Mouse (Mus musculus) liver, embryonic 13.5 days (tissue): ENCODE results near the gene Chd5. TPM values are rescaled to one million over a fixed set of nuclear protein-coding genes. Genes with fewer than 3 reads are reported as not detected.

Experiments used
- ATAC-seq: fragments of 200-750 bp; cut with Nextera tagmentation; 2 replicates; pipeline ENCODE4 v1.8.0; 2017; ENCODE audit warnings: low read depth, mild to moderate bottlenecking, moderate number of reproducible peaks, moderate library complexity
- DNase-seq: peaks from one replicate; pipeline ENCODE4 v3.0.0; 2022
- H3K27ac ChIP-seq: fragments of 300-500 bp; sonication (generic); 2 replicates; pipeline ENCODE4 v1.5.1; 2015; ENCODE audit warnings: moderate library complexity, mild to moderate bottlenecking, inconsistent platforms
- H3K27me3 ChIP-seq: fragments of 300-500 bp; sonication (generic); 2 replicates; pipeline ENCODE4 v1.6.1; 2015; ENCODE audit warnings: mild to moderate bottlenecking, inconsistent platforms
- H3K36me3 ChIP-seq: fragments of 300-500 bp; sonication (generic); 2 replicates; pipeline ENCODE4 v1.6.1; 2015; ENCODE audit warnings: mild to moderate bottlenecking, inconsistent platforms
- H3K4me1 ChIP-seq: fragments of 300-500 bp; sonication (generic); replicated peaks from 2 replicates; pipeline ENCODE4 v1.6.1; 2015; ENCODE audit warnings: inconsistent platforms
- H3K4me2 ChIP-seq: fragments of 300-500 bp; sonication (generic); 2 replicates; pipeline ENCODE4 v1.6.1; 2015; ENCODE audit warnings: inconsistent platforms, mild to moderate bottlenecking, moderate library complexity
- H3K4me3 ChIP-seq: fragments of 300-500 bp; sonication (generic); replicated peaks from 2 replicates; pipeline ENCODE4 v1.5.1; 2015; ENCODE audit warnings: mild to moderate bottlenecking, inconsistent platforms
- H3K9ac ChIP-seq: fragments of 300-500 bp; sonication (generic); 2 replicates; pipeline ENCODE4 v1.6.1; 2015; ENCODE audit warnings: mild to moderate bottlenecking, inconsistent platforms
- H3K9me3 ChIP-seq: fragments of 300-500 bp; sonication (generic); replicated peaks from 2 replicates; pipeline ENCODE4 v1.6.1; 2016; ENCODE audit warnings: inconsistent platforms
- WGBS: fragments of 180-500 bp; shearing (Covaris S2); methylation state at CpG from one replicate; pipeline ENCODE4 v1.1.7; 2015; ENCODE audit not compliant: insufficient replicate concordance; 5-methylcytosine and 5-hydroxymethylcytosine counted together
- polyA plus RNA-seq: library from polyadenylated mRNA; unstranded; fragments of >200 nt; fragmentation: Nextera tagmentation; extraction: Ambion mirVana; gene quantifications from 2 replicates; pipeline ENCODE4 v1.2.1, GENCODE M21; 2015

Chd5 gene
- polyA plus RNA-seq, 1 experiment from 2014 or later, result 0.52 TPM

- WGBS, result 30% methylated on average over 15 of the region's 15 CpGs
- no peak overlapping the region for H3K27ac ChIP-seq
- H3K4me1 ChIP-seq, result peaks cover 28% of the 10 kb centered on the region
- H3K9ac ChIP-seq, result no peak overlapping the region
- H3K36me3 ChIP-seq, result 0 out of 2 replicates have a peak, but pooled peaks cover 3% of the 10 kb centered on the region
- peaks cover 86% of the 10 kb centered on the region for H3K27me3 ChIP-seq
- H3K4me3 ChIP-seq, result no peak overlapping the region
- ATAC-seq (no peak), DNase-seq (no peak)
- H3K4me2 ChIP-seq, result no peak overlapping the region
- H3K9me3 ChIP-seq, result no peaks in the 10 kb centered on the region
Observed at GRCm38 (mm10) chr4:152340584-152341284, 2.3 kb downstream of the Chd5 start.

DNA sequence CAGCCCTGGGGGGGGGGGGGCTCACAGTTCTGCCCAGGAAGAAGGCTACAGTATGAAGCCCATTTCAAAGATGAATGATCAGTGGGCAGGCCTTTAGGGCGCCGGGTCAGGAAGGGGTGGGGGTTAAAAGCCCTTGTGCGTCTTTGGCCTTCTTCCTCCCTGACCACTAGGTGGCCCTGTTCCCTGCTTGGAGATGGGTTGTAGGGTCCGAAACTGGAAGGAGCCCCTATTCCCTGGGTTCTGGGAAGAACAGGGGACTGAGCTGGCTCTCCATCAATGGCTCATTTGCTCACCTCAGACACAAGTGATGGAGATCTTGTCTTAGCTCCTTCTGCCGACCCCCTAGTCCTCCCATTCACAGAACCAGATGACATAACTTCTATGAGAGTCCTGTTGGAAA is 4.8 kb downstream of the Chd5 start:
- no peak overlapping the region for H3K4me2 ChIP-seq
- H3K36me3 ChIP-seq, result no peaks in the 10 kb centered on the region
- H3K9me3 ChIP-seq, result no peaks in the 10 kb centered on the region
- WGBS, result 9% methylated on average over 5 of the region's 5 CpGs
- ATAC-seq (no peak), DNase-seq (no peak)
- peaks cover 70% of the 10 kb centered on the region for H3K27me3 ChIP-seq
- H3K9ac ChIP-seq, result no peak overlapping the region
- H3K4me3 ChIP-seq, result no peak overlapping the region
- peaks cover 31% of the 10 kb centered on the region for H3K4me1 ChIP-seq
- H3K27ac ChIP-seq, result no peak overlapping the region

DNA sequence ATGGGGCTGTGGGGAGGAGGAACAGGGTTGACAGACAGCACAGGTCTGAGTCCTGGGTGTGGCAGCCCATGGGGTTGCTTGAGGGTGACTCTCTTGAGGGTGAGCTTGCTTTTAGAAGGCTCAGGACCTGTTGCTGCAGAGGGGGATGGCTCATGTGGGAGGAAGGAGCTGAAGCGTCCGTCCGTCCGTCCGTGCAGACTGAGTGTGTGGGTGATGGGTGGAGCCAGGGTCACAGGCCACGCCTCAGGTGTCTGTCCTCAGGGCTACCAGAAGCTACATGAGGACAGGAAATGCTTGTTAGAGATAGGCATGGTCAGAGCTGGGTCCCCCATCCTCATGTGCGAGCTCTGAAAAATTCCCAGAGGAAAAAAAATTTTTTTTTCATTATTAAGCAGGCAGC is 6.2 kb downstream of the Chd5 start:
- Histone ChIP-seq H3K4me1 (peaks cover 21% of the 10 kb centered on the region), H3K4me2 (no peak overlapping the region), H3K27me3 (peaks cover 70% of the 10 kb centered on the region), H3K9ac (no peak overlapping the region; the same call in 1 of the 2 replicates), H3K36me3 (no peaks in the 10 kb centered on the region), H3K4me3 (no peak overlapping the region), H3K9me3 (no peaks in the 10 kb centered on the region), H3K27ac (no peak overlapping the region)
- 15% methylated on average over 7 of the region's 7 CpGs for WGBS
- DNase-seq, result no peak
- peak; percentile 29 for ATAC-seq

DNA sequence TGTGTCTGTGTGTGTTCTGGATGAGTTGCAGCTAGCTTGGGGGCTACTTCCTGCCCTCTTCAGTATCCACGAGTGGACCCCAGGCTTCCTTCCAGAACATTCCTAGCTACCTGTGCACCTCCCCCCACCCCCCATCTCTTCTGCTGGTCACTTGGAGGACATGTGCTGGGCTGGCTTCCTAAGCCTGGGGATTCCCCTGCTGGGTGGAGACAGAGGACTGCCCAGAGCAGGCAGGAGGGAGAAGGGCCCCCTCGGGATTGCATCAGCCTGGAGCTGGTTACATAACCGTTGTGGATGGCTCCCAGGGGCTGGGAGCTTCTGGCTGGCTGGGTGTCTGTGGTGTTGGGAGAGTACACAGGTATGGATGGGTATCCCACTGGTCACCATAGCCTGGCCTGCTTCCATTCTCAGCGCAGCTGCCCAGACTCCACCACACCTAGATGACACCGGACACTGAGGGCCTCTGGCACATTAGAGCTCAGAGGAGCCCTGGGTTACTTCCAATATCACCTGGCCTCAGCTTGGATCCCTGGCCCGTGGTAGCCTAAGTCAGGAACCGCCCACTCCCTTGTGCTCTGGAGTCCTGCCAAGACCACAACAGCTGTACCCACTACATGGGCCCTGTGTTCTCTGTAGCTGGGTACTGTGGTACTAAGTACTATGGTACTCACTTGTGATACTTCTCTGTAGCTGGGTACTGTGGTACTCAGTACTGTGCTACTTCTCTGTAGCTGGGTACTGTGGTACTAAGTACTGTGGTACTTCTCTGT is 6.9 kb downstream of the Chd5 start:
- DNase-seq, result no peak
- peaks cover 21% of the 10 kb centered on the region for H3K4me1 ChIP-seq
- H3K4me3 ChIP-seq, result no peak overlapping the region
- no peaks in the 10 kb centered on the region for H3K36me3 ChIP-seq
- peaks cover 70% of the 10 kb centered on the region for H3K27me3 ChIP-seq
- H3K4me2 ChIP-seq, result no peak overlapping the region
- WGBS, result 38% methylated on average over 7 of the region's 7 CpGs
- peak; percentile 71 for ATAC-seq
- no peak overlapping the region for H3K27ac ChIP-seq
- H3K9me3 ChIP-seq, result no peaks in the 10 kb centered on the region
- H3K9ac ChIP-seq, result no peak overlapping the region

GRCm38 (mm10) chr4:152349837-152350381 is 11.5 kb downstream of the Chd5 start:
- Histone ChIP-seq H3K27me3 (peaks cover 45% of the 10 kb centered on the region), H3K36me3 (no peaks in the 10 kb centered on the region), H3K27ac (no peak overlapping the region), H3K9me3 (no peaks in the 10 kb centered on the region), H3K9ac (no peak overlapping the region), H3K4me3 (no peak overlapping the region), H3K4me1 (peaks cover 11% of the 10 kb centered on the region), H3K4me2 (no peak overlapping the region)
- ATAC-seq, result no peak
- no peak for DNase-seq
- 10% methylated on average over 17 of the region's 17 CpGs for WGBS

GRCm38 (mm10) chr4:152350722-152351421 is 12.4 kb downstream of the Chd5 start:
- Histone ChIP-seq H3K4me1 (peaks cover 2% of the 10 kb centered on the region), H3K4me3 (no peak overlapping the region), H3K27me3 (peaks cover 45% of the 10 kb centered on the region), H3K4me2 (no peak overlapping the region), H3K9me3 (no peaks in the 10 kb centered on the region), H3K36me3 (no peaks in the 10 kb centered on the region), H3K9ac (no peak overlapping the region), H3K27ac (no peak overlapping the region)
- ATAC-seq (no peak), DNase-seq (no peak)
- 20% methylated on average over 8 of the region's 8 CpGs for WGBS

DNA sequence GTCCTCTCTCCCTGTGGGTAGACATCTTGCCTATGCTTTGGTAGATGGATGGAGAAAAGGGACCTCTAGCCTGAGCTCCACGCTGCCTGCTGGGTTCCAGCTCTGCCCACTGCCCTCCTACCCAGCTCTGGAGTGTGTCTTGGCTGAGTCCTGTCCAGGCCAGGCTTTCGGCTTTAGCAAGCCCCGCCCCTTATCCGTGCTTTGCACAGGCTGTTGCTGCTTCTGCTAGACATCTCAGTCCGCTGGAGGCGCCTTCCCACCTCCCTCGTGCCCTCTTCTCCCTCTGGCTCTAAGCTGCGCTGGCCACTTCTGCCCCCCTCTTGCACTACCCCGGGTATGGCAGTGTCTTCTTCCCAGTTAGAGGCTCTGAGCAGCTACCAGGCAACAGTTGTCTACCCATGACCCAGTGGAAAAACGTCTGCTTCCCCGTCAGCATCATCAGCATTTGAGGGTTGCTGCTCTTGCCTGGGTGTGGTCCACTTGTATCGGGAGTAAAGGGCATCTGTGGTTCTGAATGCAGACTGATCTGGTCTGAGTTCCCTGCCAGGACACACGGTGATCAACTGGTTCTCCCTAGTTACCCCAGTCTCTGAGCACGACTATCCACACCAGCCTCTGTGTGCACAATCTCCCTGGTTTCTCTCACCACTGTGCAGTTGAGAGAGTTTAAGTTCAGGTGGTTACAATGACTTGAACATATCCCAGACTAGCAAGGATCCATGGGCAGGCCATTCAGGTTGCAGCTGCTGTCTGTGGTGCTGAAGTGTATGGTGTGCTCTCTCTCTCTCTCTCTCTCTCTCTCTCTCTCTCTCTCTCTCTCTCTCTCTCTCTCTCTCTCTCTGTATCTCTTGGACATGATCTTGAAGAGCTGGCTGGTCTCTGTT is 13.2 kb downstream of the Chd5 start:
- H3K27ac ChIP-seq, result no peak overlapping the region
- no peak overlapping the region for H3K9ac ChIP-seq
- no peaks in the 10 kb centered on the region for H3K36me3 ChIP-seq
- H3K9me3 ChIP-seq, result no peaks in the 10 kb centered on the region
- WGBS, result 13% methylated on average over 14 of the region's 14 CpGs
- ATAC-seq (no peak), DNase-seq (no peak)
- H3K4me1 ChIP-seq, result no peaks in the 10 kb centered on the region
- H3K27me3 ChIP-seq, result peaks cover 45% of the 10 kb centered on the region
- no peak overlapping the region for H3K4me3 ChIP-seq
- no peak overlapping the region for H3K4me2 ChIP-seq

- no peaks in the 10 kb centered on the region for H3K9me3 ChIP-seq
- H3K4me1 ChIP-seq, result no peaks in the 10 kb centered on the region
- no peak overlapping the region for H3K4me2 ChIP-seq
- H3K4me3 ChIP-seq, result no peak overlapping the region
- WGBS, result 66% methylated on average over 14 of the region's 14 CpGs
- ATAC-seq, result no peak
- no peak for DNase-seq
- H3K27me3 ChIP-seq, result peaks cover 33% of the 10 kb centered on the region
- H3K27ac ChIP-seq, result no peak overlapping the region
- no peaks in the 10 kb centered on the region for H3K36me3 ChIP-seq
- no peak overlapping the region for H3K9ac ChIP-seq
Observed at GRCm38 (mm10) chr4:152353886-152354637, 15.6 kb downstream of the Chd5 start.

GRCm38 (mm10) chr4:152355672-152356071 is 17.2 kb downstream of the Chd5 start:
- ATAC-seq, result no peak
- H3K4me1 ChIP-seq, result peaks cover 12% of the 10 kb centered on the region
- no peaks in the 10 kb centered on the region for H3K9me3 ChIP-seq
- no peak overlapping the region for H3K4me2 ChIP-seq
- H3K27ac ChIP-seq, result no peak overlapping the region
- no peak overlapping the region for H3K4me3 ChIP-seq
- no peak for DNase-seq
- H3K27me3 ChIP-seq, result peaks cover 30% of the 10 kb centered on the region
- H3K36me3 ChIP-seq, result no peaks in the 10 kb centered on the region
- H3K9ac ChIP-seq, result no peak overlapping the region
- WGBS, result 57% methylated on average over 7 of the region's 7 CpGs

DNA sequence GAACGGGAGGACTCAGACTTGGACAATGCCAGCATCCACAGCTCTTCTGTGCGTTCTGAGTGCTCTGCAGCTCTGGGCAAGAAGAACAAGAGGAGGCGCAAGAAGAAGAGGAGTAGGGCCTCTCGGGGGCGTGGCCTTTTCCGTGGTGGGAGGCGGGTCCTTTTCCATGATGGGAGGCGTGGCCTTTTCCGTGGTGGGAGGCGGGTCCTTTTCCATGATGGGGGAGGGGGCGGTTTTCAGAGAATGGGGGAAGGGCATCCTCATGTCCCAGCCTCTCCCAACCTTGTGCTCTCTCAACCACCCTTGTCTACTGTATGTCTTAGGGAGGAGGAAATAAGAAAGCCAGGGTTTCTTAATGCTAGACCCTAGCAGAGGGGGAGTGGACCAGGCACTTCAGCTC is 21.2 kb downstream of the Chd5 start:
- no peak overlapping the region for H3K9ac ChIP-seq
- no peak overlapping the region for H3K4me2 ChIP-seq
- H3K27me3 ChIP-seq, result peaks cover 22% of the 10 kb centered on the region; the same call in 1 of the 2 replicates
- H3K4me1 ChIP-seq, result peaks cover 22% of the 10 kb centered on the region
- H3K9me3 ChIP-seq, result no peaks in the 10 kb centered on the region
- 5% methylated on average over 11 of the region's 11 CpGs for WGBS
- no peaks in the 10 kb centered on the region for H3K36me3 ChIP-seq
- ATAC-seq (no peak), DNase-seq (no peak)
- no peak overlapping the region for H3K27ac ChIP-seq
- H3K4me3 ChIP-seq, result no peak overlapping the region
